Mouse (Mus musculus) WW6 (cell line): Measurements from ENCODE around the gene Snca.

Source experiments
- DNase-seq: peaks from one replicate; pipeline ENCODE4 v3.0.0-alpha.2; 2013; ENCODE audit warnings: low read depth, low spot score

Gene Snca

GRCm38 (mm10) chr6:60829282-60829891 lies at the start of gene Snca:
Snca (minus strand) TSS chr6:60829855.
- DNase-seq: no peak

GRCm38 (mm10) chr6:60870126-60870525 lies 40.5 kb upstream of the Snca start:
- DNase-seq: no peak

- DNase-seq: no peak
These were observed 26.9 kb upstream of the Snca start for GRCm38 (mm10) chr6:60856599-60856998.

DNA sequence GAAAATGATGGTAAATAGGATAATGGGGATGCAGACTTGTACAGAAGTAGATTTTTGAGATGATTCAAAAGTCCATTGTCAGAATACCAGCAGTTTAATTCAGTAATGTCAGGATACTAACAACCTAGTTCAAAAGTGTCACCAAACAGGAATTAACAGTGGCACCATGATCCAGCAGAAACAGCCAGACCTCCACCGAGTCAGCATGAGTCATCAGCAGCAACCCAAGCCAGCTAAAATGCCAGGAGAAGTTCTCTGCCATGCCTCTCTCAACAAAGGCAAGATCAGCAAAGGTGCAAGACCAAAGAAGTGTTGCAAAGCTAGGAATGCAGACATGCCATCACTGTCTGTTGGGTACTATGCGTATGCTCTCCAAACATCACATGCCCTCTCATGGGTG lies 22.0 kb upstream of the Snca start:
- no peak for DNase-seq

GRCm38 (mm10) chr6:60828429-60829264 lies 1.0 kb downstream of the Snca start:
- DNase-seq: peak; percentile 38

- no peak for DNase-seq
These were observed 1.6 kb downstream of the Snca start for GRCm38 (mm10) chr6:60828047-60828428.

DNA sequence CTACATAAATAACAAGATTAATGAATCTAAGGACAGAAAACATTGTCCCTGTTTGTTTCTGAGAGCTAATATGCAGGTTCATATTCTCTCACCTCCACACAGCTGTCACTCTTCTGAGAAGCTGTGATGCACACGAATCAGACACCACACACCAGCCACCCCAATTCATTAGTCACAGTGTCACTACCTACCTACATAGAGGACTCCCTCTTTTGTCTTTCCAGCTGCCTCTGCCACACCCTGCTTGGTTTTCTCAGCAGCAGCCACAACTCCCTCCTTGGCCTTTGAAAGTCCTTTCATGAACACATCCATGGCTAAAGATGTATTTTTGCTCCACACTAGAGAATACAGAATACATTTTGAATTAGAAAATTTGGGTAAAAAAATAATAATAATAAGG lies 2.4 kb downstream of the Snca start:
- DNase-seq: no peak

DNA sequence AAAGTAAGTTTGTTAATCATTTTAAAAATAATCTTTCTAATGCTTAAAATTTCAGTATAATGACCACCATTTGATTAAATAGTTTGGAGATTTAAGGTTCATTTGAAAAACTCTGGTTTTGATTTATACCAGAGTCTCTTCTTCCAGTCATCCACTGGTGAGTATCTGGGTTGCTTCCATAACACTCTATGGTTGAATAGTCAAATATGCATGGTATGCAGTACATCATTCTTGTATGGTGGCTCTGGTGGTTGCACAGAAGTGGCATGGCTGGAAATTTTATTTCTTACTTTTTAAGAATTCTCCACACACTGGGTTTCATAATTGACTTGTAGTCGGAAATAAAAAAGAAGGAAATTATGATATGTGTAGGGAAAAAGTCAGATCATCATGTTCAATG lies 10.4 kb downstream of the Snca start:
- no peak for DNase-seq

GRCm38 (mm10) chr6:60813516-60813915 lies 16.1 kb downstream of the Snca start:
- no peak for DNase-seq

DNA sequence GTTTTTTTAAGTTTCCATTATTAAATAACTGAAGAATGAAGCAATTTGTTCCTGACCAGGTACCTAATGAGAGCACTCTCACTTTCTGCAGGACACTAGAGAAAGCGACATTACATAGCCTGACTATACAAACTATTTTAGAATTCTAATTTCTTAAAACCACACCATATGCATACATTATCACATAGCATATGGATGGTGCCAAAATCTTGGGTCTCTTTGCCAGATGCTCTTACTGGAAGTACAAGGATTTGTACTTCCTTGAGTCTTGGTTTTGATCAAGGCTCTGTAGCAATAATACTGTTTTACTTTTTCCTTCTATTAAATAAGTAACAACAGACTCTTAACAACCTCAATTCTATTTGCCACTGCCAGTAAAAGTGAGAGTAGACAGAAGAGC lies 31.4 kb downstream of the Snca start:
- no peak for DNase-seq

DNA sequence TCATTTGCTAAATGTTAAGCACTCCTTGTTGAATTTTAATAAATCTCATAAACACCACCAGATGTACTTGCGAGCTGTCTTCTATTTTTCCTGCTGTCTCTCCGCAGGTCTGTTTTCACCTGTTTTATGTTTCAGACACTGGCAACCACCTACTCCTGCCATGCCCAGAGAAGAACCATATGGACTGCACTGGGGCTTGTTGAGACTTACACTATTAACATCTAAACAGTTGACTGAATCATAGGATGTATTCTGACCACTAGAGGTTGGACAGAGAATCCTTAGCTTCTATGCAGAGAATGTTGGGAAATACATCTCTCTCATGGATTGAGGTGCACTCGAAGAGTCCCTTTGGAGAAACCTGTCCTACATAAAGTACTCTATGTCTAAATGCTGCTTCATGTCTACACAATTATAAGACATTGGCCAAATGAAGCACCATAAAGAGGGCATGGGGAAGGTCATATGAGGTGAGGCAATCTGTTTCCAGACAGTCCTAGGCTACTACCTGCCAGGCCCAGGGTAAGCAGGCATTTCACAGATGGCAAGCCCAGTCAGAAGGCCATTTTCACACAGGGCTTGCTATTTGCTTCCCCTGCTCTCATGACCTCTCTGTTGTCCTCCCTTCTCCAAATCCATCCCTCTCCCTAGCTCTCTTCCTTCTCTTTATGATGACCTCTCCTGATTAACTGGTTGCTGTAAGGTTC lies 35.8 kb downstream of the Snca start:
- DNase-seq: no peak

DNA sequence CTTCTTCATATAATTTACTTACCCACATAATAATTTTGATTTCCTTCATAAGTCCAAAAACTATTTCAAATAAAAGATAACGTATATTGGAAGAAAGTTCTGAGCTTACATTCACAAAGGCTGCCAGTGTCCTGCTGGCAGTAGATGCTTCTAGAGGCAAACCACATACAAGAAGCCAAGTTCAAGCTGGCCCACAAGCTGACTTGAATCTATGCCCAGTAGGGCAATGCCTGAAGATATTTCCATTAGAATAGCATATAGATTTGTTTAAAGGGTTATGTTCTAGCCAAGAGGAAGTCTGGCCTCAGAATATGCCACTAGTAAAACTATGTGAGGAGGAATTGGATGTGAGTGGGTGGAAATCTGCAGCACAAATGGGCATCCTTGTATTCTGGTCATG lies 42.7 kb downstream of the Snca start:
- no peak for DNase-seq

GRCm38 (mm10) chr6:60771899-60772298 lies 57.8 kb downstream of the Snca start:
- DNase-seq: no peak

- no peak for DNase-seq
These were observed 64.0 kb downstream of the Snca start for GRCm38 (mm10) chr6:60765696-60766095.

DNA sequence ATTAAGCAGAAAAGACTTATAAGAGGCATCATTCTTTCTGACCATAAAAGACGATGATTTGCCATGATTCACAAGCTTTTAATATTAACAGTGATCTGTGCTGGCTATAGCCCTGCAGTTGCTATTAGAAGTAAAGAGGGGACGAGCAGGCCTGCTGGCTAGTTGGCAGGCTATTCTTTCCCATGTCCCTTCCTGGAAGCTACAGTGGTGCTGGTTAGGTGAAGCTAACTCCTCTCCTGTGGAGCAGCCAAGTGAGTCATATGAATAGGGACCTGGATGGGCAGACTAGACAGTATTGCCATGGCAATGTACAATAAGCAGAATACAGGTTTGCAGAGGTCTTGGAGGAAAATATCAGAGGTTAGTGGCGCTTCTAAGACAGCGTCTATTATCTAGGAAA lies 66.8 kb downstream of the Snca start:
- DNase-seq: no peak

DNA sequence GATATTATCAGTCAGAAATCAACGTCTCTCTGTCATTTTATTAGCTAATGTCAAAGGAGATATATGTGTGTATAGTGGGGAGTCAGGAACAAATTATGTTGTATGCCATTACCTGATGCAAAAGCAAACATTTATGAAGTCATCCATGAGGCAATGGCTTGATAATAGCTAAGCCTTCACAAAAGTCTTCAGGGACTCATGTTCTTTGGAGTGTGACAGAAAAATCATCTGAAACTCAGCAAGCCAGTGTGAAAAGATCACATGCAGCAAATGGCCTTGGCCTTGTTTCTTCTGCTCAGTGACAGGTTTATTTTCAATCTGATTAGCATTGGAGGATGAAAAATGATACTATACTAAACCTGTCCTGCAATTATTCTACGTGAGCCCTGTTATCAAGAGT lies 67.9 kb downstream of the Snca start:
- DNase-seq: no peak

GRCm38 (mm10) chr6:60754975-60755374 lies 74.7 kb downstream of the Snca start:
- DNase-seq: no peak

GRCm38 (mm10) chr6:60745965-60746364 lies 83.7 kb downstream of the Snca start:
- DNase-seq: no peak

- DNase-seq: no peak
These were observed 88.1 kb downstream of the Snca start for GRCm38 (mm10) chr6:60741427-60742071.

DNA sequence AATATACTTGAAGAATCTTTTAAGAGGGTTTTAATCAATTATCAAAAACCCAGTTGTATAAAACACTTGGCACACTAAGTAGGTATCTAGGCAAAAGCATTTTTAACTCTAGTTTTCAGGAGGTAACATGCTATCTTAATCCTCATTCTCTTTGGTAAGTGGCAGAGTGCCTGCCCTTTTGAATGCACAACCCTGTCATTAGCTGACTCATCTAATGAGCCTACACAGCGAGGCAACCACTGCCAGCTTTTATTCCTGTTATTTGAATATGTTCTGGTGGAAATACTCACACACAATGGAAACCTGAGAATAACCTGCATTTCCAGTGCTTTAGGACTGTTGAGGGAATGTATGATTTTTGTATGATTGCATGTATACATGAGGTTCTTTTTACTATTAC lies 89.9 kb downstream of the Snca start:
- DNase-seq: no peak

DNA sequence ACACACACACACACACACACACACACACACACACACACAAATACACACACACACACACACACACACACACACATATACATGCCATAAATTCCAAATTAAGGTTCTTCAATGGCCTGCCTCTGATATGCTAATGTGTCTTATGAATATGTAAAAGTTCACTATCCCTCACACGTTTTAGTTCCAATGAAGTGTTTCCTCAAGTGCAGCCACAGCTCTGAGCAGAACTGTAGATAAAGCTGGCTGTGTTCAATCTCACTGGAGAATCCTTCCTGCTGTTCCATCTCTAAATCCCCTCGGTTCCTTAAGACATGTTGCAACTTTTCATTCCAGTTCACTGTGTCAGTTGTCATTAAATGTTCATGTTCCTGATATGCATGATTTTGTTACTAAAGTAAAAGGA lies 98.5 kb downstream of the Snca start:
- DNase-seq: no peak

DNA sequence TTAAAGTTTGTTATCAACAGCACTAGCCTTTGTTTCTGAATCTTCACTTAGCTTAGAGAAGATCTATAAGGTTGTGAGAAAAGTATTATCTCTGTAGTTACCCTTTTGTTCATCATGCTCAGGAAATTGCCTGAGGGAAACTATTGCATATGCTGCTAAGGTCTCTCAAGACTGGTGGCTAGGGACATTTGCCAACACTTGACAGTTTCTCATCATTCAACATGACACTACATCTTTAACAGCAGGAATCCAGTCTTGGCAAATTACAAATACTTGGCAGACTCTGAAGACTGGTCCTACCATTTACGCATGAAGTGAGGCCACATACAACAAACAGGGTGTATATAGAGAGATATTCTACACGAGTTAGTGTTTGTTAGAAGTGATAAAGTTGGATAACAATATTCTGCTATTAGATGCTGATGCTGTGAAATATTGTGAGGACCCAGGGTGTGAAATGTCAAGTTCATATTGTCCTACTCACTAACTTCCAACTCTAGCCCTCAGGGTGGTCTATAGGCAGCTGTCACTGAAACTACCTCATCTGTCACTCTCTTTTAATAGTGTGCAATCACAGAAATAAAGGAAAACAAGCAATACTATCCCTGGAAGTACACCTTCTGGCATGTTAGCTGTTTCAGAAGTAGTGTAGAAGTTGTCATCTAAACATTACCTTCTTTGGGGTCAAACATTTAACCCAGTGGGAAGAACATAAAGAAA lies 105.4 kb downstream of the Snca start:
- no peak for DNase-seq
